Mouse (Mus musculus): ENCODE data around the gene Zfp629.

GRCm38 (mm10) chr7:127588901-127589300 is 26.7 kb downstream of the Zfp629 start:
- TF ChIP-seq CTCF (IDR thresholded peaks at IDR 0.05; ENCODE audit: control insufficient read depth, insufficient read depth, low read length): no peak
- TF ChIP-seq POLR2A (IDR thresholded peaks at IDR 0.05; ENCODE audit: borderline replicate concordance, control insufficient read depth, low read depth, low read length): no peak

Measured in bone marrow, adult 2 months (tissue).